Mouse (Mus musculus): ENCODE results near the gene Satb1. TPM values are rescaled to one million over a fixed set of nuclear protein-coding genes. Genes with fewer than 3 reads are reported as not detected.

Satb1 gene
- polyA plus RNA-seq, 1 experiment: 43.7 TPM

- no peak overlapping the region for H3K27ac ChIP-seq (ENCODE audit: insufficient read depth, low read length)
- DNase-seq (ENCODE audit: low read depth in 1 of 2, low spot score in 2 of 2): no peak
- no peaks in the 10 kb centered on the region for H3K27me3 ChIP-seq (ENCODE audit: control insufficient read depth, insufficient read depth, low read length)
- no peak overlapping the region for H3K4me3 ChIP-seq (ENCODE audit: extremely low read depth, insufficient read depth, insufficient read length)
- peaks cover 40% of the 10 kb centered on the region for H3K36me3 ChIP-seq (ENCODE audit: control insufficient read depth, insufficient read depth, low read length)
- no peaks in the 10 kb centered on the region for H3K4me1 ChIP-seq (ENCODE audit: control insufficient read depth, insufficient read depth, insufficient read length)
- TF ChIP-seq CTCF (IDR thresholded peaks at IDR 0.05; ENCODE audit: extremely low read depth, insufficient read depth, insufficient read length, insufficient replicate concordance) (no peak), POLR2A (IDR thresholded peaks at IDR 0.05; ENCODE audit: low read depth, low read length) (no peak)
- WGBS: 91% methylated on average over 10 of the region's 10 CpGs
These were observed 90.6 kb downstream of the Satb1 start for GRCm38 (mm10) chr17:51742502-51742901.

GRCm38 (mm10) chr17:51741126-51741525 is 92.0 kb downstream of the Satb1 start:
- H3K36me3 ChIP-seq (ENCODE audit: control insufficient read depth, insufficient read depth, low read length): peaks cover 40% of the 10 kb centered on the region
- no peak for TF ChIP-seq POLR2A (IDR thresholded peaks at IDR 0.05; ENCODE audit: low read depth, low read length)
- no peak for TF ChIP-seq CTCF (IDR thresholded peaks at IDR 0.05; ENCODE audit: extremely low read depth, insufficient read depth, insufficient read length, insufficient replicate concordance)
- WGBS: 91% methylated on average over 10 of the region's 10 CpGs

GRCm38 (mm10) chr17:51740246-51740645 is 92.8 kb downstream of the Satb1 start:
- H3K36me3 ChIP-seq (ENCODE audit: control insufficient read depth, insufficient read depth, low read length): peaks cover 40% of the 10 kb centered on the region
- no peak for TF ChIP-seq POLR2A (IDR thresholded peaks at IDR 0.05; ENCODE audit: low read depth, low read length)
- no peak for TF ChIP-seq CTCF (IDR thresholded peaks at IDR 0.05; ENCODE audit: extremely low read depth, insufficient read depth, insufficient read length, insufficient replicate concordance)
- 91% methylated on average over 15 of the region's 15 CpGs for WGBS
- H3K27ac ChIP-seq (ENCODE audit: insufficient read depth, low read length): no peak overlapping the region
- no peak overlapping the region for H3K4me3 ChIP-seq (ENCODE audit: extremely low read depth, insufficient read depth, insufficient read length)
- no peak for DNase-seq (ENCODE audit: low read depth in 1 of 2, low spot score in 2 of 2)
- H3K4me1 ChIP-seq (ENCODE audit: control insufficient read depth, insufficient read depth, insufficient read length): no peaks in the 10 kb centered on the region
- H3K27me3 ChIP-seq (ENCODE audit: control insufficient read depth, insufficient read depth, low read length): no peaks in the 10 kb centered on the region

More at GRCm38 (mm10) chr17:51741126-51741525, 92.0 kb downstream of the Satb1 start:
- no peaks in the 10 kb centered on the region for H3K4me1 ChIP-seq (ENCODE audit: control insufficient read depth, insufficient read depth, insufficient read length)
- H3K27ac ChIP-seq (ENCODE audit: insufficient read depth, low read length): no peak overlapping the region
- no peaks in the 10 kb centered on the region for H3K27me3 ChIP-seq (ENCODE audit: control insufficient read depth, insufficient read depth, low read length)
- no peak for DNase-seq (ENCODE audit: low read depth in 1 of 2, low spot score in 2 of 2)
- H3K4me3 ChIP-seq (ENCODE audit: extremely low read depth, insufficient read depth, insufficient read length): no peak overlapping the region

GRCm38 (mm10) chr17:51724486-51724885 is 108.6 kb downstream of the Satb1 start:
- WGBS: 96% methylated on average over 2 of the region's 2 CpGs
- no peaks in the 10 kb centered on the region for H3K36me3 ChIP-seq (ENCODE audit: control insufficient read depth, insufficient read depth, low read length)
- no peak overlapping the region for H3K4me3 ChIP-seq (ENCODE audit: extremely low read depth, insufficient read depth, insufficient read length)
- no peaks in the 10 kb centered on the region for H3K4me1 ChIP-seq (ENCODE audit: control insufficient read depth, insufficient read depth, insufficient read length)
- H3K27me3 ChIP-seq (ENCODE audit: control insufficient read depth, insufficient read depth, low read length): no peaks in the 10 kb centered on the region
- DNase-seq (ENCODE audit: low read depth in 1 of 2, low spot score in 2 of 2): no peak
- no peak overlapping the region for H3K27ac ChIP-seq (ENCODE audit: insufficient read depth, low read length)
- no peak for TF ChIP-seq POLR2A (IDR thresholded peaks at IDR 0.05; ENCODE audit: low read depth, low read length)
- no peak for TF ChIP-seq CTCF (IDR thresholded peaks at IDR 0.05; ENCODE audit: extremely low read depth, insufficient read depth, insufficient read length, insufficient replicate concordance)

DNA sequence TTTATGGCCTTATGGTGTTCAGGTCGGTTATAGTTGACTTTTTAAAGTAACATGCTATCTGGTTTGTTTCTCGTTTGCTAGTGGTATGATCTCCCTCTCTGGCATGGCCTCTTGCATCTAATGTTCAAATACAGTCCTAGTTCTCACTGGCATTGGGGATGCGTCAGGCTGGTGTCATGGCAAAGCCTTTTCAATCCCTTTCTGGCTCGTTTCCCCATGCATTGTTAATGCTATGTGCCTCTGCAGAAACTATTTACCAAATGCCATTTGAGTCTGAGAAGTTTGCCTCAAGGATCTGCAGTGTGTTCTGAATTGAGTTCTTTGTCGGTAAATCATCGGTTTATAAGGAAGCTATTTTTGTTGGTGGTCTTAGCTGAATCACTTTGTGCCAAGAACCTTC is 137.4 kb downstream of the Satb1 start:
- no peak for TF ChIP-seq POLR2A (IDR thresholded peaks at IDR 0.05; ENCODE audit: low read depth, low read length)
- TF ChIP-seq CTCF (IDR thresholded peaks at IDR 0.05; ENCODE audit: extremely low read depth, insufficient read depth, insufficient read length, insufficient replicate concordance): no peak
- Histone ChIP-seq H3K4me1 (ENCODE audit: control insufficient read depth, insufficient read depth, insufficient read length) (no peaks in the 10 kb centered on the region), H3K4me3 (ENCODE audit: extremely low read depth, insufficient read depth, insufficient read length) (no peak overlapping the region), H3K27ac (ENCODE audit: insufficient read depth, low read length) (no peak overlapping the region), H3K36me3 (ENCODE audit: control insufficient read depth, insufficient read depth, low read length) (no peaks in the 10 kb centered on the region), H3K27me3 (ENCODE audit: control insufficient read depth, insufficient read depth, low read length) (no peaks in the 10 kb centered on the region)
- DNase-seq (ENCODE audit: low read depth in 1 of 2, low spot score in 2 of 2): no peak
- 84% methylated on average over 6 of the region's 6 CpGs for WGBS

DNA sequence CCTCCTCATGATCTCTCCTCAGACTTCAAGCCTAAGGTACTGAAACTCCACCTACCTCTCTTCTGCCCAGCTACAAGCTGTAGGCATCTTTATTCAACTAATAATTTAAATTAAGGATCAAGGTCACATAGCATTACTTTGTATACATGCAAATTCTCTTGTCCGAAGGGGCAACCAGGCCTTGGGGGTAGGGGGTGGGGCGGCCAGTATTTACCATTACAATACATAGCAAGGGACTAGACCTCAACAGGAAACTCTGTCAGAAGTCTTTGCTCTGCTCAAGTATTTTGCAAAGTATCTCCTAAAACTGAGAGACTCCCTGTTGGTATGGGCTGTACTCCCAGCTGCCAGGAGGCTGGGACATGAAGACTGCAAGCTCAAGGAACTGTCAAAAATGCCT is 137.8 kb downstream of the Satb1 start:
- H3K4me3 ChIP-seq (ENCODE audit: extremely low read depth, insufficient read depth, insufficient read length): no peak overlapping the region
- 94% methylated on average over 2 of the region's 2 CpGs for WGBS
- H3K36me3 ChIP-seq (ENCODE audit: control insufficient read depth, insufficient read depth, low read length): no peaks in the 10 kb centered on the region
- TF ChIP-seq POLR2A (IDR thresholded peaks at IDR 0.05; ENCODE audit: low read depth, low read length) (no peak), CTCF (IDR thresholded peaks at IDR 0.05; ENCODE audit: extremely low read depth, insufficient read depth, insufficient read length, insufficient replicate concordance) (no peak)
- no peak for DNase-seq (ENCODE audit: low read depth in 1 of 2, low spot score in 2 of 2)
- no peaks in the 10 kb centered on the region for H3K27me3 ChIP-seq (ENCODE audit: control insufficient read depth, insufficient read depth, low read length)
- H3K27ac ChIP-seq (ENCODE audit: insufficient read depth, low read length): no peak overlapping the region
- H3K4me1 ChIP-seq (ENCODE audit: control insufficient read depth, insufficient read depth, insufficient read length): no peaks in the 10 kb centered on the region

DNA sequence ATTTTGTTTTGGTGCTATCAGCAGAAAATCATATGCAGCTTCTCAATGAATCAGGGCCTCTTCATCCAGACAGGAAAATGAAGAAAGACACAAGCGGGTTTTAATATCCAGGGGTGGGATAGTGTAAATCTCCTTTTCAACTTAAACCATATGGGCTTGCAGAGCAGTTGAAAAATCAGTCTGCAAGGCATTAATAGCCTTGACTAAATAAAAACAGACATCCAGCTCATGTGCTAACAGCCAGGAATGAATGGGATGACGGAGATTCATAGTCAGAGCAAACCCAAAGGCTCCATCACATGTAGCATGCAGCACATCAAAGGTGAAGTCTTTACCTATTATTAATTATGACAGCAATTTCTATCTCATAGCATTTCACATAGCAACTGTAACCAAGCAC is 142.6 kb downstream of the Satb1 start:
- no peak for DNase-seq (ENCODE audit: low read depth in 1 of 2, low spot score in 2 of 2)
- WGBS: 93% methylated on average over 2 of the region's 2 CpGs
- Histone ChIP-seq H3K36me3 (ENCODE audit: control insufficient read depth, insufficient read depth, low read length) (no peaks in the 10 kb centered on the region), H3K4me3 (ENCODE audit: extremely low read depth, insufficient read depth, insufficient read length) (no peak overlapping the region), H3K27ac (ENCODE audit: insufficient read depth, low read length) (no peak overlapping the region), H3K27me3 (ENCODE audit: control insufficient read depth, insufficient read depth, low read length) (no peaks in the 10 kb centered on the region), H3K4me1 (ENCODE audit: control insufficient read depth, insufficient read depth, insufficient read length) (peaks cover 2% of the 10 kb centered on the region; the same call in 1 of the 2 replicates)
- TF ChIP-seq CTCF (IDR thresholded peaks at IDR 0.05; ENCODE audit: extremely low read depth, insufficient read depth, insufficient read length, insufficient replicate concordance) (no peak), POLR2A (IDR thresholded peaks at IDR 0.05; ENCODE audit: low read depth, low read length) (no peak)
